Mouse (Mus musculus): Measurements from ENCODE around the gene Htr7.

The Htr7 gene

GRCm38 (mm10) chr19:36057231-36057811 lies at the start of gene Htr7:
Htr7 (minus strand) TSS chr19:36057507.
- peak; percentile 59 to 66 for DNase-seq

DNA sequence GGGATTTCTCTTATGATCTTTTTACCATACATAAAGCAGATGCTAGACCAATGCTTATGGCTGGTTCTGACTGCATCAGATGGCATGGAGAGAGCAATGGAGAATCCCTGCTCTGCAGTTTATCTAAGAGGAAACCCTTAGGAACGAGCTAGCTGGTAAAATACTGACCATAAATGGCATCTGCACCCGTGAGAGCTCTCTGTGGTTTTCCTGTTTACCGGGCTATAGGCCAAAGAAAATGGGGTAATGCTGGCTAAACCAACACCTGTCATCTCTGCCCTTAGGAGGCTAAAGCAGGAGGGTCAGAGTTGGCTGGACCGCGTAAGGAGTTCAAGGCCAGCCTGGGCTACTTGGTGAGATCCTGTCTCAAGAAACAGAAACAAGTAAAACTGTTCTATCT lies 46.6 kb upstream of the Htr7 start:
- no peak for DNase-seq

DNA sequence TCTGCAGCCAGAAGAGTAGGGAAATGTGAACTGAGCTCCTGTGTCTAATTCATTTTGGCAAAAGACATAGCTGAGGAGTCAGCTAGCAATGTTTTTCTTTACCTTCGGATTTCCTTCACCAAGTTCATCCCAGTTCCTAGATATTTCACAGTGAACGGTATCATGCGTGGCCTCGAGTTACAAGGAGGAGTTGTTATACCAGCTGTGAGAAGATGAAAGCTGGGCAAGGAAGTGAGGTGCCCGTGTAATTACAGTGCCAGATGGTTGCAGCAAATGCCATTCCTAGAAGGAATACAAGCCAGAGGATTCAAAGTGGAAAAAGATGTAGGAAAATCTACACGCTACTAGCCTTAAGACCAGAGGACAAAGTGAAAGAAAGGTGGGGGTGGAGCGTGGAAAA lies 41.6 kb upstream of the Htr7 start:
- no peak for DNase-seq

GRCm38 (mm10) chr19:36098265-36098664 lies 41.0 kb upstream of the Htr7 start:
- no peak for DNase-seq

DNA sequence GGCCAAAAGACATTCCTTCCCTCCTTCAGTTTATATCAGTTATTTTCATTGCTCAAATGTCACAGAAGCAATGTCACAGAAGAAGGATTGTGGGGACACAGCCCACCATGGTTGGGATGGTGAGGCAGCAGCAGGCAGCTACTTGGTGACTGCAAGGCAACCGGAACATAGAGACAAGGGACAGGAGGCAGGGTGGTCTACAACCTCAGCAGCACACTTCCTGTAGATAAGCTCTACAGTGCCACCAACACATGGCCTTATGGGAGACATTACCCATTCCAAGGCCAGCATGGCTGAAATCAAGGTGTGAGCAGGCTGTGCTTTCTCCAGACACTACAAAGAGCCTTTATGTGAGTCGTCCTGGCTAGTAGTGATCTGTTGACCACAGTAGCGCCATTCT lies 39.9 kb upstream of the Htr7 start:
- no peak for DNase-seq

GRCm38 (mm10) chr19:36090781-36091180 lies 33.5 kb upstream of the Htr7 start:
- peak in 1 of 2 experiments; percentile 19 for DNase-seq

DNA sequence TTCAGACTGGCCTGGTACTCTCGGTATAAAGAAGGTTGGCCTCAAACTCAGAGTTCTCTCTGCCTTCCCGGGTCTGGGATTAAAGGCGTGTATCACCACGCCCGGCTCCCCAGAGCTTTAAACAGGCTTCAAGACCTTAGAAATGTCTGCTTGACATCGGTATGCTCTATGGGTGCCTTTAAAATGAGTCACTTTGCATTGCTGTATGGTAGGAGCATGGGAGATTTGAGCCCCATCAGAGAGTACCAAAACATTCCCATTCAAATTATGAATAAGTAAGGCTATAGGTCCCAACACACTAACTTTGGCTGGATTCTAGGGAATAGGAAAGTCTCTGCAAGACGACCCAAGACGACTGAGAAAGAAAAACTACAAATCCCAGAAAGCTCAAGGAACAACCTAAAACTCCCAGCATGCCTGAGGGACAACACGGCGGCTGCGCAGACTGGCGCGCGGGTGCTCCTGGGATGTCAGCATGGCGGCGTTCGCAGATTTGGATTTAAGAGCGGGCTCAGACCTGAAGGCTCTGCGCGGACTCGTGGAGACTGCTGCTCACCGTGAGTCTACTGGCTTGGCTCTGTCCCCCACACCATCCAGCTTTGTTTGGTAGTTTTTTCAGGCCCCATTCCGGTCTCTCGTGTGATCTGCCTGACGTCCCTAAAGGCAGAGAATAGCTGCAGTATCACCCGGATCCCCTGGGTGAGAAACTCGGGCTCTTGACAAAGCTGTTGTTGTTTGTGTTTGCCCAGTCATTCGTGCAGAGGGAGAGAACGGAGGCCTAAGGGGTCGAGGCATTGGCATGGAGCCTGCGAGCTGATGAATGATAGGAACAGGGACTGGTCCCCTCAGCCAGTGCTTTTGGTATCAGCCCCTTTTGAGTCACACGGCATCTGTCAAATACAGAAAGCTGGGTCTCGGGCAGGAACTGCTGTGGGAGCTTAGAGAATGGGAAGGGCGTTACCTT lies 26.2 kb upstream of the Htr7 start, which contains the start of gene Rpp30:
Gene Rpp30 (plus strand): TSS at position 455 of the 964 bp plus-strand sequence.
- DNase-seq, result peak; percentile 88 to 89

- DNase-seq, result peak; percentile 53 to 69
Measured at GRCm38 (mm10) chr19:36082606-36083261, 25.4 kb upstream of the Htr7 start.

DNA sequence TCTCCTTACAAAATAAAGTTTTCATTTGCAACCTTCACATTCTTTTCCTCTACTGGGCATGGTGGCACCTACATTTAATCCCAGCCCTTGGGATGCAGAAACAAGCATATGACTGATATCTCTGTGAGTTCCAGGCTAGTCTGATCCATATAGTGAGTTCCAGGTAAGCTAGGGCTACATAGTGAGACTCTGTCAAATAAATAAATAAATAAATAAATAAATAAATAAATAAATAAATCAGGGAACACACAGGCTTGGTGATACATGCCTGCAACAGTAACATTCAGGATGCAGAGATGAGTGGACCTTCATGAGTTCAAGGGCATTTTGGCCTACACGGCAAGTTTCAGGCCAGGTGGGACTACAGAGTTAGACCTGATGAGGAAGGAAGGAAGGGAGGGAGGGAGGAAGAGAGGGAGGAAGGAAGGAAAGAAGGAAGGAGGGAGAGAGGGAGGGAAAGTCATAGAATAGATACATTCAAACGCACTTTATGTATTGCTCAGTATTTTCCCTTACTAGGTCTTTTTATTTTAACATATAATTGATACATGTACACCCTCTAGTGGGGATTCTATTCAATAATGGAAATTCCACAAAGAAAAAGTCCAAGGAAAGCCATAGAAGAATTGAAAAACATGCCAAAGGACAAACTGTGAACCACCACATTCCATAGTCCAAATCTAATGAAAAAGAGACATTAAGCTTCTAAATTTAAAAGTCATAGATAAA lies 5.7 kb upstream of the Htr7 start:
- DNase-seq, result no peak

GRCm38 (mm10) chr19:36056502-36057221 lies 645 bp downstream of the Htr7 start:
- peak in 1 of 2 experiments; percentile 10 for DNase-seq

DNA sequence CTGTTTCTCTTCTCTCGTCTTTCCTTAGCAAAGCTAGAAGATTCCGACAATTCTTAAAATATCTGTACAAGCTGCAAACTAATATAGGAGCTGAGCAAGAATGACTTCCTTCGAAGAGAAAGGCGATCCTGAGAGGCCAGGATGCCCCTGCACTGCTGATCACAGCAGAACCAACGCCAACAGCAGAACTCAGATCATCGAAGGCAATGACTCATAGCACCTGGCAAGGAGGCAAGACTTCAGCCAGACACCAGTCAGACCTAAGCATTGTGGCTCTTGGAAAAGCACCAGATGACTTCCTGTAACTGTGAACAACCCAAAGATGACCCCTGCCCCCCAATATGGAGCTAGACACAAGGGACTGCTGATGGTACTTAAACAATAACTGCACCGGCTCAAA lies 11.3 kb downstream of the Htr7 start:
- DNase-seq, result no peak

DNA sequence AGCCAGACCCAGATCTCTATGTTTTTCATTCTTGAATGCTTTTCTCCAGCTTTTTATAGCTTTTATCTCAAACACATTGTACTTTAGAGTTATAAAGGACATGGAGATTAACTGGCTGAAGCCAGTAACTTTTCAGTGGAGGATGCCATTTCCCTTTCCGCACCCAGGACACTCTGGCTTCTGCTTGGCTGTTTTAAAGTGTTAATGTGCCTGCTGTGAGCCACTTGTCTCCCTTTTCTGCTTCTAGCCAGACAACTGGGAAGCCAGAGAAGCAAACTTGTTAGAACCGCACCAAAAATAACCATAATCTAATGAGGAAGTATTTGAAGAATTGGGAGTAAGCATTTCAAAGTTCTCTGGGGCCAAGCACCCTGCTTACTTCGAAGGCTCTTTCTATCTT lies 42.5 kb downstream of the Htr7 start:
- no peak for DNase-seq

- no peak for DNase-seq
Measured at GRCm38 (mm10) chr19:36006277-36006676, 51.0 kb downstream of the Htr7 start.

DNA sequence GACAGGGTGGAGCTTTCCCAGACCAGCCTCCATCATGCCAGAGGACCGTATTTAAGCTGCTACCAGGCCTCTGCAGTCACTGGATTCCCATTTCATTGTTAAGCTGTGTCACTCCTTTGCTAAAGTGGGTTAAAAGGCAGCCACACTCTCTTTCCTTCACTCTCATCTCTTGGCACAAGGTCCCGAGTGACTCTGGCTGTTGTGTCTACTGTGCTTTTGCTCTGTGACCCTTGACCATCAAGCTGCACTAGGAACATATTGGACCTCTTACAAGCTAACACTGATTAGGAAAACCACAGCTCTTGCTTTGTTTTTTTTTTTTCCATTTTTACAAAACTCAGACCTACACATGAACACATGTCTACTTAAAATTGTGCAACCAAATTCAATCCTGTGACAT lies 52.3 kb downstream of the Htr7 start:
- no peak for DNase-seq

DNA sequence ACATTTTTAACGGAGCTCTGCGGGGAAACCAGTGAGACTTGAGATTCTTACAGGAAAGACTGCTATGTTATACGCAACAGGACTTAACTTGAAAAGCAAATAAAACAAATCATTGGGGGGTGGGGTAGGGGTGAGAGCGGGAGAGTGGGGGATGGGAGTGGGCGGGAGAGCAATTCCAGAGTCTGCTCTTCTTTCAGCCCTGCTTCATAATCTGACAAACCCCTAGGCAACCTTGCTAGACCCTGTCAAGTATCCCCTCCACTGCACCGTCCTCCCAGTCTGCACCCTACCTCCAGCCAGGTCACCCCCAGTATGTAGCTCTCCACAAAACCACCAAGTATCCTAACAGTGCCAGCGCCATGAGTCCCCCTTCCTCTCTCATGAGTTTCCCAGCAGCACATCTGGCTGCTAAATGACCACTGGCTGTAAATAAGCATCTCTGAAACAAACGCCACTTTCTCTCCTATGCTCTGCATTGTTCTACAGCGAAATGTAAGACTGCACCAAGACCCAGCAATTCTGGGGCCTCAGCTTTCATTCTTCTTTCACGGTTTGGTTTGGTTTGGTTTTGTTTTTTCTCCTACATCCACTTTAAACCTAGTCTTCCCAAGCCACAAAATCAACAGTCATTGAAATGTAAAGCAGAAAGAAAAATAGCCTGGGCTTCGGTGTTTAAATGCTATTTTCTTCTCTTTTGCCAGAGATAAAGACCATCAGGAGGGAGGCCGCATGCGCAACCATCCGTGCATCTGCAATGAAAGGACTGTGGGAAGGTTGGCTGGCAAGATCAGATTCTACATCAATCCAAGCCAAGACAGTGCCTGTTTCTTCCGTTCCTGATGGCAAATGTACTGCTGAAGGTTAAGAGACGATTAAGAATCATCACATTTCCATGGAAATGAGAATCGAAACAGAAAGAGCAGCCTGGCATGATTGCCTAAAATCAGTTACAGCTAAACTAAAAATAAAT lies 54.5 kb downstream of the Htr7 start:
- peak; percentile 5 to 13 for DNase-seq

DNA sequence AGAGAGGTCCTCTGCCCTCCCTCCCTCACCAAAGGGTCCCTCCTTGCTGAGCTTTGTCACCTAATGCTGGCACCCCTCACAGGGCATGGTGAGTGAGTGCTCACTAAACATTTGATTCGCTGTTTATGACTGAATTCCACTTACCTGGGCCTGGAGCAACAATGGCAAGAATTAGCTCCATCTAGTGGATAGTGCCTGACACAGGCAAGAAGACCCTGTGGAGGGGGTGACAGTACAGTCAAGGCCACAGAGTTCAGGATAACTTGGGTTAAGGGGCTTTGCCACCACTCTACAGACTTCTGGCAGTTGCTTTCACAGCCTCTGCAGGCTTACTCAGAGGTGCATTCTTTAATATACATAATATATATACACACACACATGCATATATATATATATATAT lies 55.8 kb downstream of the Htr7 start:
- DNase-seq, result peak; percentile 7 to 23

DNA sequence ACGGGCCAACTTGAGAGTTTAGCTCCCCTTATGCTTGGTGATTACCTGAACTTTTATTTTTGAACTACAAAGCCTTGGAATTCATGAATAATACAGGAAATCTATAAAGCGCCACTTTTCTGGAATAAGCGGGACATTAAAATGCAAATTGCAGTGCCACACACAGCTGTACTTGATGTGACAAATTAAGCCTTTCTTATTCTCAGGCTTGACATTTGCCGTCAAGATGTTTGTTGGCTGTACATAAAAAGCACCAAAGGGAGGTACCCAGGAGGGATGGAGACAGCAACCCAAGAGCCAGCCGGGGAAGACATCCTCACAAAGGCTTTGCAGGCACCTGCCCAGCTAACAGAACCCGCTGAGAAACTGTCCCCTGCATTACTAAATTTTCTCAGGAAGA lies 56.4 kb downstream of the Htr7 start:
- no peak for DNase-seq

- no peak for DNase-seq
Measured at GRCm38 (mm10) chr19:35997384-35997783, 59.9 kb downstream of the Htr7 start.

- DNase-seq, result no peak
Measured at GRCm38 (mm10) chr19:35987461-35987860, 69.8 kb downstream of the Htr7 start.

DNA sequence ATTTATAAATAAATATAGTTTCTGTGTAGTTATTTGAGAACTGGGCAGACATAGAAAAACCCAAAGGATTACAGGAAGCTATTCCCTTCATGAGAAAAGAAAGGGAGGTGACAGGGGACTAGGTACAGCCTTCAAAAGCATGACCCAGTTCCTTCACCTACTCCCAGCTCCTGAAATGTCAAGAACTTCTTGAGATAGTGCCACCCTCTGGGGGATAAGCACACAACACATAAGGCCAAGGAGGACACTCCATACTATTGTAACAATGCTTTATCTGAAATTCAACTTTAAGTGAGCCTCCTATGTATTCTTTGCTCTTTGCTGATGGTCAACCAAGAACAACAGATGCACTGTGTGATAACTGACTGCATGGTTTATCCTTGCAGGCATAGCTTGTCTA lies 82.6 kb downstream of the Htr7 start:
- no peak for DNase-seq

- DNase-seq, result no peak
Measured at GRCm38 (mm10) chr19:35957656-35958055, 99.7 kb downstream of the Htr7 start.
